Mouse (Mus musculus) heart, adult 2 months (tissue): ENCODE measurements at regions not wholly inside any gene's neighbourhood (a gene's known extent, or its start where the extent isn't known, plus 50 kb on each side); places are given as distances from the start of the nearest gene placed in this dataset.

ENCODE experiments used
- CTCF ChIP-seq: fragments of 200-600 bp; IDR thresholded peaks from 2 replicates; pipeline ENCODE4 v1.8.1; 2022; ENCODE audit warnings: antibody characterized with exemption, mild to moderate bottlenecking, moderate library complexity
- EP300 ChIP-seq: fragments of 200-500 bp; IDR thresholded peaks from 2 replicates; pipeline ENCODE4 v1.6.1; 2011; ENCODE audit warnings: low read depth, low read length, control low read depth; ENCODE audit not compliant: insufficient read depth

DNA sequence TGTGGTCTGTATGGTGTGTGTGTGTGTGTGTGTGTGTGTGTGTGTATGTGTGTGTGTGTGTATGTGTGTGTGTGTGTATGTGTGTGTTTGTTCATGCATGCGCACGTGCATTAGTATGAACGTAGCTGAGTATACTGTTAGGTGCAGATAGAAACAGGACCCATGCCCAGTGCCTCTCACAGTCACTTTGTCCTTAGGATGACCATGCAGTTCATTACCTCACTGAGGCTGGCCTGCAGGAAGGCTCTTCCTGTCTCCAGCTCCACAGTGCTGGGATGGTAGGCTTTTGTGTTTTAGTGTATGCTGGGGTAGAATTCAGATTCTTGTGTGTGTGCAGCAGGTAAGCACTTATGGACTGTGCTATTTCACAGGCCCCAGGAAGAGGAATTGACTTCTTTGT, 250.0 kb upstream of the Tacr3 start:
- TF ChIP-seq EP300 (no peak), CTCF (no peak)
